Mouse (Mus musculus) layer of hippocampus, adult 11-12 months (tissue): ENCODE results near the gene Vmn2r1.

Experiments used
- DNase-seq: peaks from one replicate; pipeline ENCODE4 v3.0.0; 2022; ENCODE audit warnings: low spot score

The Vmn2r1 gene

DNA sequence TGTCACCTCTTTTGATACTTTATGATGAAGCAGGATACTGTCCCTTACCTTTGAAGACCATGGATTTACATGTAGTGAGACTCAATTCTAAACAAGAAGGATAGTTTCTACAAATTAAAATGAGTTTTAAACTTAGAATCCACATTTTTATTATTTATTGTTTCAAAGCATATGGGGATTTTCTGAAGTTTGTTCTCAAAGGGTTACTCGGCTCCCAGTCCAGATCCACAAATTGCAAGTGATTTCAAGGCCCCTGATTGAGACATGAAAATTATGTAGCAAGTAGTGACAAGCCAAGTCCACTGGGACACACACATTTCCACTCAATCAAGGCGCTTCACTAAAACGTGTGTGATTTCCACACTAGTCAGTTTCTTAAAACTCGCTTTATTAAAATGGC, at the start of gene Vmn2r1:
Vmn2r1 (plus strand) TSS at position 301 of the 400 bp plus-strand sequence.
- no peak for DNase-seq

DNA sequence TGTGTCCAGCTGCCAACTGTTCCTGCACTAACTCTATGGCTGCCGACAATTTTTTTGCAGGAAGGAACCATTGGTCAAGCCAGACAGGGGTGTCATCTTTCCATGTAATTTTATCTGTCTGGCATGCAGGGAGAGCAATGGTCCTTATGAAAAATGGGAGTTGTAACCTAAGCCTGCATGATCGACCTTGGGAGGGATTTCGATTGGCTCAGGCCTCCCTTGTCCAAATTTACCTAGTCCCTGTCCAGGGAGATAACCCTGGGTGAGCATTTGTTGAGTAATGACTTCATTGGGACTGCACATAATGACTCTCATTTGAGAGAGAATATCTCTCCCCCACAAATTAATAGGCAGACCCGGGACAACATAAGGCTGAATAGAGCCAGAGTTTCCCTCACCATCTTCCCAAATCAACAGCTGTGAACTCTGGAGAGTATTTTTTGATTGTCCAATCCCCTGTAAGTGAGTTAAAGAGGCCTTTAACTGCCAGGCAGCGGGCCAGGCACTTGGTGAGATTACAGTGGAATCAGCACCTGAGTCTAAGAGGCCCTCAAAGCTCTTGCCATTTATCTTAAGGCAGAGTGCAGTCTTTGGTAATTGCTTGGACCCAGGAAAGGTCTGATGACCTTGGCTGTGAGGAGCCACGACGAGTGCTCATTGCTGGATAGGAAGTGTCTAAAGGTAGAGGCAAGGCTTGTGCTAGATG, 43.1 kb upstream of the Vmn2r1 start:
- no peak for DNase-seq

DNA sequence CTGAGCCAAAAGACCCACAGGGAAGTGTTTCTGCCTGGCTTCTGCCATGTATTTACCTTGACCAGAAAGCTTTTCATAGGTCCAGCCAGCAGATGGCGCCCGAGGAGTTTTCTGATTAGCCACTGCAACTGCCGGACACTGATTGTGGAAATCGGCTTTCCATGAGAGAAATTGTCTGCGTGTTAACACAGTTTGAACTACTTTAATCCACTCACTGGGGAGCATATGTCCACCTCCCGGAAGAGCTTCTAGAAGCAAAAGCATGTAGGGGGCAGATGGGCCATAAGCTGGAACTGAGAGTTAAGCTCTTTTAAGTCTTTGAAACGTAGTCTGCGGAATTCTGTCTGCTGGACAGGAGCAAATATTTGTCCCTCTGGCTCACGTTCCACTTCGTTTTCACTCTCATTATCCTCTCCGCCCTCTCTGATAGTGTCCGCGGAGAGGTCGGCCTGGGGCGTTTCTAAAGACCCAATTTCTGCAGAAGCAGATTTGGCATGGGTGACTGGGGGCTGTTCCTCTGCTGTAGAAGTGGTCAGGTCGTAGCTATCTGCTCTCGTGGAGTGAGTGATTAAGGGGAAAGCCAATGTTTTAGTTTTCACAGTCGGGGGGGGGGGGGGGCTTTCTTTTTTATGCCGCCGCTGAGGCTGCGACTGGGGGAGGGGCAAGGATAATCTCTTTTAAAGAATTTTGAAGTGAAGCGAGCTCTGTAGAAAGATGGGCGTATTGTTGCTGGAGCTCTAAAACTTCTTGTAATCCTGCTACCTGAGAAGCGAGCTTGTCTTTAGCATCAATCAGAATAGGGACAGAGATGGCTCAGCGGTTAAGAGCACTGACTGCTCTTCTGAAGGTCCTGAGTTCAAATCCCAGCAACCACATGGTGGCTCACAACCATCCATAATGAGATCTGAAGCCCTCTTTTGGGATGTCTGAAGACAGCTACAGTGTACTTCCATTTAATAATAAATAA, 41.2 kb upstream of the Vmn2r1 start:
- peak; percentile 88 for DNase-seq

DNA sequence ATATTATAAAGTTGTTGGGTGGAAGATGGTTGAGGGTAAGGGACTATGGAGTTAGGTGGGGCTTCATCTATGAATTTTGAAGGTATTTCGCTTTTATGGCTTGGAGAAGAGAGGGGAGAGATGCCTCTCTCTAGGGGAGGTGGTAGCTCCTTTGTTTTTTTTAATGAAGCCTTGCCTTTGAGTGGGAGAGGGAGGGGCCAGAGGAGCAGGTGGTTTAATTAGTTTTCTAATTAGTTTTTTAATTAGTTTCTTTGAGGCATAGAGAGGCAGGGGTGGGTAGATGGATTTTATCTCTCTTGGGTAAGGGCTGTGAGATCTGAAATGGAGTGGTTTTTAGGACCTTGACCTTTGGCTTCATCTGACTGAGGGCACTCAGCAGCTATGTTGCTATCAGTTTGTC, 31.4 kb downstream of the Vmn2r1 start:
- DNase-seq: no peak

DNA sequence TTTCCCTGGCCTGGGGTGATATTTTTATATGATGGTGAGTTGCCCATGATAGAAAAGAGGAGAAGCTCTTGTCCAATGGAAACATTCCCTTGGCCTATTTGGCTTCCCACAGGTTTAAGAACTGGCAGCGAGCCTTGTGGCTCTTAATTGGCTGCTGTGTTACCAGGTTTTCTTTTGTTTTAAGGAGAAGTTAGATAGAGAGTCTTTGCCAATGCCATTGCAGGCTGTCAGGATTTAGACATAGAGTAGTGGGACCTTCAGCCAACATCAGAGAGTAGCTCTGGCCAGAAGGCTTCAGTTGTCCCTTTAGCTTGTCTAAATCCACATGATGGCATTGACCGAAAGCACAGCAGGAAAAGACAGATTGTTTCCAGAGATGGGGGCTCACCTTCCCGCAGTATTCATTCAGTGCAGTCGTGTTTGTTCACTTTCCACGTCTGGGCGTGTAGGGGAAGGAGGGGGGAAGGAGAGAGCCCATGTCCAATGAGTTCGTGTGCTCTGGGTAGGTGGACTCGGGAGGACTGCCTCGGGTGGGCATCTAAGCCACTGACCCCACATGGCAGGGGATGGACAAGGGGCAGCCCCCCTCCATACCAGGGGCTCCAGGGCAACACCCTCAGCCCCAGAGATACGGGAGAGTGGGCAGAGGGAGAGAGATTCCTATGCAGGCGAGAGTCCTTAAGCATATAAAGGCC, 32.2 kb downstream of the Vmn2r1 start:
- no peak for DNase-seq

DNA sequence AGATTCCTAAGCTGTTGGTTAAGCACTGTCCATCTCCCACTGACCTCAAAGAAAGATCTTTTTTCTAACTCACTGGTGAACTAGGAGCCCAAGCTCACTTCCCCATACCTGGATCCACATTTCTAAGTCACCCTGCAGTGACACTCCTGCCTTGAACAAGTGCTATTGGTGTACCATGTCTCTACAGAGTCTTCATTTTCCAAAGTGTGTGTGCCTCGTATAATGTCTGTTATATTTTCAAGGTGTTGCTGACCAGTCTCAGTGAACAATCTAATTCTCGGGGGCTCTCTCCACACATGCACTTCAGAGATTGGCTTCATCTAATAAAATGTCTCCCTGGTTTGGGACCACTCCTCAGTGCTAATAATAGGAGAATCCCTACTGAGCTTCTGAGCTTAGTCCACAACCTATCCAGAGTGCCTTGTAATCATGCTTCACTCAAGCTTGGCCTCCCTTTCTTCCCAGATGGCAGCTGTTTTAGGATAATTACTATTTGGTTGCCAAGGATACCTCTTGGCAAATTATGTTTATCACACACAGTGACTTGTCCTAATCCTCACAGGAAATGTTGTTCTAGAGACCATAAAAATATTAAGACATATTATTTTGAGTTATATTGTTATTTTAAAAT, 60.6 kb downstream of the Vmn2r1 start, which contains the start of gene Vmn2r2:
Vmn2r2 (minus strand) TSS at position 51 of the 631 bp plus-strand sequence.
- peak; percentile 4 for DNase-seq
